Mouse (Mus musculus) liver, postnatal 0 days (tissue): ENCODE measurements around the gene Rtkn.

Source experiments
- CTCF ChIP-seq: sonication (generic); IDR thresholded peaks from 2 replicates; pipeline ENCODE4 v1.5.1; 2016; ENCODE audit warnings: antibody characterized with exemption, low read depth
- EP300 ChIP-seq: IDR thresholded peaks from 2 replicates; pipeline ENCODE4 v1.6.1; 2016; ENCODE audit warnings: antibody characterized with exemption, low read depth, mild to moderate bottlenecking

GRCm38 (mm10) chr6:83086121-83087035, 48.9 kb upstream of the Rtkn start, which contains the start of gene Lbx2:
- TF ChIP-seq CTCF (no peak), EP300 (no peak)
